Mouse (Mus musculus) left cerebral cortex, postnatal 36 days (tissue): ENCODE data around the gene Cst13. TPM values are rescaled to one million over a fixed set of nuclear protein-coding genes. Genes with fewer than 3 reads are reported as not detected.

ENCODE experiments used
- DNase-seq, 2 experiments: peaks; one replicate each; pipeline ENCODE4 v3.0.0; 2021 to 2022; ENCODE audit warnings: low spot score in 2 of 2, mixed read lengths in 1 of 2
- intact Hi-C: fragments of 180-260 bp; cut with DNase I; formaldehyde crosslinking; loops from one replicate; pipeline ENCODE4 v1.15.1; 2025
- total RNA-seq, 2 experiments: library from RNA; stranded (reverse); gene quantifications; 2 replicates each; pipeline ENCODE4 v1.2.3; 2021

Cst13 gene
- total RNA-seq, 2 experiments from 2014 or later = not detected

GRCm38 (mm10) chr2:148872860-148873259 lies 53.0 kb downstream of the Cst13 start:
- intact Hi-C loops = no loop called here
- DNase-seq = no peak

- DNase-seq = no peak
- intact Hi-C loops = loop anchor here (2.0 kb wide), 2 partner anchors 17 to 21 kb away; no protein-coding TSS in a partner anchor
Measured at GRCm38 (mm10) chr2:148874224-148874616, 54.3 kb downstream of the Cst13 start.

GRCm38 (mm10) chr2:148874617-148875334 lies 54.9 kb downstream of the Cst13 start:
- no peak for DNase-seq
- intact Hi-C loops = loop anchor here (2.0 kb wide), 2 partner anchors 16 to 22 kb away; no protein-coding TSS in a partner anchor

GRCm38 (mm10) chr2:148875335-148875811 lies 55.5 kb downstream of the Cst13 start, which contains the start of gene Cst3:
Gene Cst3 (minus strand): TSS chr2:148875692.
- intact Hi-C loops = loop anchor here (2.0 kb wide), 2 partner anchors 15 to 23 kb away; no protein-coding TSS in a partner anchor
- DNase-seq = peak; percentile 89 to 90

GRCm38 (mm10) chr2:148877016-148877770 lies 57.3 kb downstream of the Cst13 start:
- no peak for DNase-seq
- intact Hi-C loops = no loop called here

GRCm38 (mm10) chr2:148878641-148879130 lies 58.8 kb downstream of the Cst13 start:
- no peak for DNase-seq
- intact Hi-C loops = no loop called here

- DNase-seq = no peak
- intact Hi-C loops = no loop called here
Measured at GRCm38 (mm10) chr2:148879199-148879598, 59.3 kb downstream of the Cst13 start.

Other genes starting within 250 kb of the Cst13 start
- gene Nxt1, start 147.5 kb upstream of the Cst13 start, total RNA-seq = 10 to 100 TPM; 11.5 to 11.9 TPM
- gene Gzf1, start 139.1 kb upstream of the Cst13 start, total RNA-seq = 10 to 100 TPM; 27.6 to 28.1 TPM
- gene Napb, start 87.6 kb upstream of the Cst13 start, total RNA-seq = 100 to 1,000 TPM; 342 to 359 TPM
- gene Cstl1, start 69.7 kb upstream of the Cst13 start, total RNA-seq = 1 to 10 TPM; 1.5 TPM
- gene Cst11, start 48.6 kb upstream of the Cst13 start, total RNA-seq = not detected
- gene 8030411F24Rik, start 38.1 kb upstream of the Cst13 start, total RNA-seq = not detected
- 1 to 10 TPM; 3.6 to 5.0 TPM for gene Cst12, start 30.7 kb upstream of the Cst13 start, total RNA-seq
- gene Cst8, start 21.3 kb upstream of the Cst13 start, total RNA-seq = not detected
- gene Cst9, start 15.1 kb downstream of the Cst13 start, total RNA-seq = not detected
- gene 9230104L09Rik, start 45.0 kb downstream of the Cst13 start, total RNA-seq = not detected
- gene Cst3, start 55.6 kb downstream of the Cst13 start, total RNA-seq = 1,000 to 10,000 TPM; 1,774 to 2,100 TPM
- gene Gm1330, start 183.2 kb downstream of the Cst13 start, total RNA-seq = not detected
- not detected for gene Gm10750, start 197.2 kb downstream of the Cst13 start, total RNA-seq